ENCODE assay signal across 29 mouse cellular contexts in the genomic region with DNA sequence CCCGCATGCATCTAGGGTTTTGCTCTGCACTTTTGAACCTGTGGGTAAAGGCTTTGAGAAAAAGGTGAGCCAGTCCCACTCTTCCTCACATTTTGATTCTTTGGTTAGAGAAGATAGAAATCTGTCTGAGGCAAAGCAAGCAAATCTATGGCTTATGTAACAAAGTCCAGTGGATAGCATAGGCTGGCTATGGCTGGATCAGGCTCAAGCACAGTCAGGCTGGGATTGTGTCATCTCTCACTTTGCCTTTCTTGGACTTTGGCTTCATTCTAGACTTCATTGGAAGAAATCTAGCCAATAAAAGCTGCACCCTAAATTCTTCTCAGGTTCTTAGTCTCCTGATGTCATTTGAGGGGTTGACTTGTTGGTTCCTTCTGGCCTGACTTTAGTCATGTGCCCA. TPM values are rescaled to one million over a fixed set of nuclear protein-coding genes. Genes with fewer than 3 reads are reported as not detected.
DNase-seq lines count a peak whose midpoint lies in the region; ATAC-seq and TF ChIP-seq lines count a peak whose summit lies in the region.
"Had no signal": no experiment of that assay in that cellular context is flagged by ENCODE, and none has a peak within 500 bp of the region (broad histone marks: within the 10 kb centered on the region; RNA-seq: fewer than 3 reads in every experiment).

No protein-coding gene starts in this region.

- no peak for TF ChIP-seq CTCF in liver, adult 2 months (IDR thresholded peaks at IDR 0.05; ENCODE audit: low read depth, low read length)
- no peak for TF ChIP-seq CTCF in liver, postnatal 0 days (IDR thresholded peaks at IDR 0.05; ENCODE audit: low read depth)

- peak; percentile 71 for DNase-seq in heart, adult 11 months
- DNase-seq in kidney, adult 8-10 months = peak; percentile 21 to 47
- DNase-seq in liver, adult 2 months (ENCODE audit: extremely low read depth, low read depth, low spot score) = peak; percentile 29
- DNase-seq in liver, postnatal 0 days = no peak
- DNase-seq in gastrocnemius, postnatal 4 days (ENCODE audit: low spot score in 2 of 2) = no peak
- DNase-seq: adrenal gland, postnatal 14 days; cerebellum, adult 18-20 months; cerebellum, postnatal 10 days; gastrocnemius, postnatal 25 days; heart, adult 2 months; heart, postnatal 14 days; layer of hippocampus, adult 9-11 months; lung, postnatal 36 days; thymus, adult 2 months; thymus, postnatal 36 days had no signal

- no peaks in the 10 kb centered on the region for H3K27me3 ChIP-seq in heart, embryonic 11.5 days (ENCODE audit: control insufficient read depth, insufficient read depth, low read length)
- H3K27me3 ChIP-seq in kidney, embryonic 14.5 days (ENCODE audit: control insufficient read depth, insufficient read depth, low read length) = no peaks in the 10 kb centered on the region
- no peaks in the 10 kb centered on the region for H3K27me3 ChIP-seq in liver, adult 2 months (ENCODE audit: control insufficient read depth, insufficient read depth, low read length)
- no peaks in the 10 kb centered on the region for H3K27me3 ChIP-seq in liver, postnatal 0 days (ENCODE audit: insufficient read depth, low read length)
- H3K27me3 ChIP-seq: embryonic facial prominence, embryonic 13.5 days had no signal

- no peaks in the 10 kb centered on the region for H3K9me3 ChIP-seq in heart, embryonic 11.5 days (replicated peaks; ENCODE audit: control insufficient read depth, low read length)
- H3K9me3 ChIP-seq in kidney, embryonic 14.5 days (ENCODE audit: control insufficient read depth, low read length) = no peaks in the 10 kb centered on the region
- H3K9me3 ChIP-seq in liver, postnatal 0 days (ENCODE audit: low read length) = no peaks in the 10 kb centered on the region
- H3K9me3 ChIP-seq: embryonic facial prominence, embryonic 13.5 days; forebrain, embryonic 10.5 days; limb, embryonic 12.5 days had no signal

- WGBS in heart, embryonic 11.5 days (ENCODE audit: insufficient replicate concordance) = 84% methylated on average over 1 of the region's 1 CpGs
- 90% methylated on average over 1 of the region's 1 CpGs for WGBS in kidney, embryonic 14.5 days
- 76% methylated on average over 1 of the region's 1 CpGs for WGBS in liver, adult 2 months
- 67% methylated on average over 1 of the region's 1 CpGs for WGBS in liver, postnatal 0 days (ENCODE audit: insufficient replicate concordance)

- no peak for TF ChIP-seq EP300 in liver, postnatal 0 days (IDR thresholded peaks at IDR 0.05; ENCODE audit: low read depth)

- TF ChIP-seq POLR2A in liver, adult 2 months (IDR thresholded peaks at IDR 0.05; ENCODE audit: extremely low read depth, insufficient read depth, low read length) = no peak

- ATAC-seq in heart, embryonic 11.5 days (replicated peaks; ENCODE audit: insufficient number of reproducible peaks, low FRiP score, low TSS enrichment) = no peak
- no peak for ATAC-seq in kidney, embryonic 14.5 days (ENCODE audit: low FRiP score, low TSS enrichment)
- no peak for ATAC-seq in liver, postnatal 0 days
- ATAC-seq: forebrain, embryonic 16.5 days; hindbrain, embryonic 16.5 days; midbrain, embryonic 16.5 days; Patski had no signal

- H3K4me1 ChIP-seq in heart, embryonic 11.5 days (ENCODE audit: control insufficient read depth, insufficient read depth, low read length) = no peaks in the 10 kb centered on the region
- H3K4me1 ChIP-seq in kidney, embryonic 14.5 days (ENCODE audit: control insufficient read depth, insufficient read depth, low read length) = no peaks in the 10 kb centered on the region
- H3K4me1 ChIP-seq in liver, adult 2 months (ENCODE audit: control insufficient read depth, insufficient read depth, low read length) = no peaks in the 10 kb centered on the region
- H3K4me1 ChIP-seq in liver, postnatal 0 days (ENCODE audit: insufficient read depth) = no peaks in the 10 kb centered on the region
- H3K4me1 ChIP-seq: embryonic facial prominence, embryonic 13.5 days; forebrain, embryonic 10.5 days; limb, embryonic 12.5 days had no signal

- H3K27ac ChIP-seq in heart, embryonic 11.5 days (ENCODE audit: low read depth, low read length) = no peak overlapping the region
- H3K27ac ChIP-seq in kidney, embryonic 14.5 days (ENCODE audit: low read depth, low read length) = no peak overlapping the region
- H3K27ac ChIP-seq in liver, adult 2 months (replicated peaks; ENCODE audit: insufficient read depth, low read depth, low read length) = no peak overlapping the region
- no peak overlapping the region for H3K27ac ChIP-seq in liver, postnatal 0 days (ENCODE audit: low read depth)
- H3K27ac ChIP-seq: embryonic facial prominence, embryonic 13.5 days; forebrain, embryonic 10.5 days; heart, adult 2 months; limb, embryonic 12.5 days had no signal

- no peak overlapping the region for H3K4me3 ChIP-seq in heart, embryonic 11.5 days (ENCODE audit: low read depth, low read length)
- no peak overlapping the region for H3K4me3 ChIP-seq in kidney, embryonic 14.5 days (ENCODE audit: low read length)
- no peak overlapping the region for H3K4me3 ChIP-seq in liver, adult 2 months (ENCODE audit: insufficient read depth, low read depth, low read length)
- H3K4me3 ChIP-seq in liver, postnatal 0 days (ENCODE audit: low read depth, low read length) = no peak overlapping the region
- H3K4me3 ChIP-seq: embryonic facial prominence, embryonic 13.5 days; forebrain, embryonic 10.5 days; heart, adult 2 months; limb, embryonic 12.5 days had no signal

- H3K79me2 ChIP-seq in liver, adult 2 months (ENCODE audit: control insufficient read depth, insufficient read depth, low read length) = no peaks in the 10 kb centered on the region

- no peak overlapping the region for H3K4me2 ChIP-seq in heart, embryonic 11.5 days
- no peak overlapping the region for H3K4me2 ChIP-seq in kidney, embryonic 14.5 days (replicated peaks; ENCODE audit: low read depth, low read length)
- H3K4me2 ChIP-seq in liver, postnatal 0 days (ENCODE audit: low read depth, low read length) = no peak overlapping the region
- H3K4me2 ChIP-seq: embryonic facial prominence, embryonic 13.5 days; limb, embryonic 12.5 days; liver, embryonic 11.5 days; midbrain, embryonic 11.5 days had no signal

- no peaks in the 10 kb centered on the region for H3K36me3 ChIP-seq in heart, embryonic 11.5 days (ENCODE audit: control insufficient read depth, insufficient read depth, low read length)
- no peaks in the 10 kb centered on the region for H3K36me3 ChIP-seq in kidney, embryonic 14.5 days (ENCODE audit: control insufficient read depth, insufficient read depth, low read length)
- H3K36me3 ChIP-seq in liver, adult 2 months (ENCODE audit: control insufficient read depth, insufficient read depth, low read length) = no peaks in the 10 kb centered on the region
- H3K36me3 ChIP-seq in liver, postnatal 0 days (replicated peaks; ENCODE audit: insufficient read depth, low read length) = no peaks in the 10 kb centered on the region
- H3K36me3 ChIP-seq: embryonic facial prominence, embryonic 13.5 days; forebrain, embryonic 10.5 days; limb, embryonic 12.5 days had no signal

- H3K9ac ChIP-seq in heart, embryonic 11.5 days (ENCODE audit: low read depth, low read length) = no peak overlapping the region
- no peak overlapping the region for H3K9ac ChIP-seq in kidney, embryonic 14.5 days (ENCODE audit: low read depth, low read length)
- no peak overlapping the region for H3K9ac ChIP-seq in liver, adult 2 months (ENCODE audit: low read depth, low read length)
- no peak overlapping the region for H3K9ac ChIP-seq in liver, postnatal 0 days (replicated peaks)
- H3K9ac ChIP-seq: embryonic facial prominence, embryonic 13.5 days; limb, embryonic 12.5 days had no signal

RNA-seq across cellular contexts. Expression of a gene that starts 38.7 kb away (rescaled TPM):
- polyA plus RNA-seq in heart, embryonic 11.5 days (2014; fragmentation: Nextera tagmentation; extraction: Ambion mirVana) = 0.15 and 0.24 TPM in 2 replicates
- polyA plus RNA-seq in kidney, embryonic 14.5 days (2014; fragmentation: Nextera tagmentation; extraction: Ambion mirVana) = 0.43 and 0.76 TPM in 2 replicates
- total RNA-seq in liver, adult 2 months (2014; rRNA removed) = 0.09 and 0.20 TPM in 2 replicates
- 0.02 and 0.11 TPM in 2 replicates for polyA plus RNA-seq in liver, adult 2 months (2012; rRNA removed)
- 0.05 and 0.09 TPM in 2 replicates for polyA plus RNA-seq in liver, postnatal 0 days (2015; fragmentation: Nextera tagmentation; extraction: Ambion mirVana)
- total RNA-seq in gastrocnemius, postnatal 4 days (2021) = 1 to 10 TPM; 1.6 to 2.0 TPM
- total RNA-seq: common myeloid progenitor, adult 5-6 weeks; megakaryocyte, adult 5-6 weeks; MEL had no signal
- polyA plus RNA-seq: Patski had no signal

Comparison
In these comparisons a context has a peak if more than half of its experiments do, and no peak if none do; other contexts are left out.
1. DNase-seq: peak in heart, adult 11 months (single experiment), kidney, adult 8-10 months (2 of 2) and liver, adult 2 months (single experiment); none in liver, postnatal 0 days (single experiment) and gastrocnemius, postnatal 4 days (0 of 2).